Mouse (Mus musculus) MEL (cell line): ENCODE measurements around the gene Kcnq4.

Source experiments
- CHD1 ChIP-seq: IDR thresholded peaks from 2 replicates; pipeline ENCODE4 v1.6.1; 2012; ENCODE audit warnings: low read depth, mild to moderate bottlenecking, inconsistent platforms, low read length, improper control_type of control experiment
- CTCF ChIP-seq, 3 experiments: IDR thresholded peaks in 2 of 3; conservative IDR thresholded peaks in 1 of 3; 2 replicates each; pipeline ENCODE4 v1.5.1; 2011 to 2012; ENCODE audit warnings: low read length in 3 of 3, low read depth in 2 of 3, mild to moderate bottlenecking in 2 of 3, improper control_type of control experiment in 1 of 3, inconsistent platforms in 1 of 3, mixed read lengths in 1 of 3, moderate library complexity in 1 of 3; ENCODE audit not compliant: control insufficient read depth in 1 of 3, insufficient read depth in 1 of 3, poor library complexity in 1 of 3, severe bottlenecking in 1 of 3
- POLR2A ChIP-seq, 2 experiments: IDR thresholded peaks; 2 replicates each; pipeline ENCODE4 v1.6.1; 2011 to 2012; ENCODE audit warnings: low read length in 2 of 2, mild to moderate bottlenecking in 2 of 2, control low read depth in 1 of 2, improper control_type of control experiment in 1 of 2, low read depth in 1 of 2, moderate library complexity in 1 of 2; ENCODE audit not compliant: control insufficient read depth in 1 of 2, insufficient read depth in 1 of 2, poor library complexity in 1 of 2
- POLR2AphosphoS2 ChIP-seq: IDR thresholded peaks from 2 replicates; pipeline ENCODE4 v1.6.1; 2011; ENCODE audit warnings: low read length, improper control_type of control experiment

- TF ChIP-seq POLR2AphosphoS2 (no peak), CHD1 (no peak), POLR2A (IDR thresholded peaks at IDR 0.05; ENCODE audit: control insufficient read depth in 1 of 2, insufficient read depth in 1 of 2, low read depth in 1 of 2, low read length in 2 of 2, poor library complexity in 1 of 2) (no peak), CTCF (IDR thresholded peaks at IDR 0.05 in 2 of 3, conservative IDR thresholded peaks at IDR 0.05 in 1 of 3; ENCODE audit: control insufficient read depth in 1 of 3, insufficient read depth in 1 of 3, low read depth in 2 of 3, low read length in 3 of 3, poor library complexity in 1 of 3, severe bottlenecking in 1 of 3) (no peak)
Observed at GRCm38 (mm10) chr4:120716141-120716571, 32.3 kb downstream of the Kcnq4 start.
